Mouse (Mus musculus): ENCODE measurements around the gene Slc25a21. TPM values are rescaled to one million over a fixed set of nuclear protein-coding genes. Genes with fewer than 3 reads are reported as not detected.

Gene Slc25a21
- total RNA-seq, 1 experiment from 2014 or later: not detected

DNA sequence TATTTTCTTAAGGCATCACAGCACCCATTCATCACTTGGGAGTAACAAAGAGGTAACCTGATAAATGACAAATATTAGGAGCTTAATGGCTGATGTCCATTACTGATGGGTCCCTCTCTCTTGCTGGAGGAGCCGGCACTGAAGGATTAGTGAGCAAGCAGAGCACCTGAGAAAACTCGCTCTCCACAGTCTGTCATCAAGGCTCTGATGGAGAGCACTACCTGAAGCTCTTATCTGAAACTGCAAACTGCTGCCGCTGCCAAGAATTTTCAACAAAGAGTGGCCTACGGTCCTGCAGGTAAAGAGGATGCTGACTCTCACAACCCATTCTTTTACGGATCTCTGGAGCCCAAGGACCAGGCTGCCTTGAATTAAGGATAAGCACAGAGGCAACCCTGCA, 372.6 kb downstream of the Slc25a21 start:
- ATAC-seq (ENCODE audit: extremely low read depth, insufficient number of reproducible peaks, low FRiP score, poor library complexity, severe bottlenecking): no peak

DNA sequence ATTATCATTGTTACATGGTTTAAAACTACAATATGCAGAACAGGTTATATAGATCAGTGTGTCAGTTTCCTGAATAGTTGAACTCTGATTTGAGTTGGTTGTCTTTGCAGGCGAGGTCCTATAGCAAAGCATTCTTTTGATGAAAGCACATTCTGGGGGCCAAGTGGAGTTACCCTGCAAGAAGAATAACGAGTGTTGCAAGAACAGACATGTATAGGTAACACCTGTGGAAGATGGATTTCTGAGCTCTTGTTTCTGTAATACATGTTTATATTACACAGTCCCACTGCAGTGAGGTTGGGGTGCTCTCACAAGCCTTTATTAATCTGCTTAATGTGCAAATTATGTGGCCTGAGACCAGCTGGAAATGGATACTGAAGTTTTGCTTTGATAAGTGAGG, 375.1 kb downstream of the Slc25a21 start:
- ATAC-seq (ENCODE audit: extremely low read depth, insufficient number of reproducible peaks, low FRiP score, poor library complexity, severe bottlenecking): no peak

DNA sequence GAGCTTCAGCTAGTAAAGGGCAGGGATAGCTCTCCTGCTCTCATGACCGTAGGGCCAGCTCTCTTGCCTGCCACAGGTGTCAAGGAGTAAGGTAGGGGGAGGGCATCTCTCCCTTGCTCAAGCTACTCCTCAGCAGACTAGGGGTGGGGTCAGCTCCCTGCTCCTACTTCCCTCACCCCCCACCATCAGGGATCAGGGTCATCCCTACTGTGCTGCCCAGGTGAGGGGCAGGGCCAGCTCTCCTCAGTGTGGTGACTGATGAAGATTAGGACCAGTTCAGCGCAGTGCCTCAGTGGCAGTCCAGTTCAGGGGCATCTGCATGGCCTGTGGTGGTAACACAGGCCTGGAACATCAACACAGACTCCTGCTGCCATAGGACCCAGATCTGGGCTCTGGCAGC, 376.7 kb downstream of the Slc25a21 start:
- ATAC-seq (ENCODE audit: extremely low read depth, insufficient number of reproducible peaks, low FRiP score, poor library complexity, severe bottlenecking): no peak

DNA sequence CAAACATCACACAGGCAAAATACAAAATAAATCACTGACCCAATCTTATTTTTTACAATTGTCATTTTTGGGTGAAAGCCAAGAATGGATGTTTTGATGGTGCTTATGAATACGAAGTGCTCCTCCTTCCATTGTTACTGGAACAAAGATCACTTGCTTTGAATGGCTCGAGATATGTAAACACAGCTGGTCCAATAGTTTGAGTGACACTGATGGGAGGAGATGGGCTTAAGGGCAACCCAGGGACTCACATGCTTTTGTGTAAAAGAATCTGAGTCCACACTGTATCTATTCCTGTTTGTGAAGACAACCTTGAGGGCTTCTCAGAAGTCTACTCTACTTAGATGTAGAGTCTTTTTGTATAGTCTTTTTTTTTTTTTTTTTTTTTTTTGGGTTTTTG, 389.8 kb downstream of the Slc25a21 start:
- no peak for ATAC-seq (ENCODE audit: extremely low read depth, insufficient number of reproducible peaks, low FRiP score, poor library complexity, severe bottlenecking)

DNA sequence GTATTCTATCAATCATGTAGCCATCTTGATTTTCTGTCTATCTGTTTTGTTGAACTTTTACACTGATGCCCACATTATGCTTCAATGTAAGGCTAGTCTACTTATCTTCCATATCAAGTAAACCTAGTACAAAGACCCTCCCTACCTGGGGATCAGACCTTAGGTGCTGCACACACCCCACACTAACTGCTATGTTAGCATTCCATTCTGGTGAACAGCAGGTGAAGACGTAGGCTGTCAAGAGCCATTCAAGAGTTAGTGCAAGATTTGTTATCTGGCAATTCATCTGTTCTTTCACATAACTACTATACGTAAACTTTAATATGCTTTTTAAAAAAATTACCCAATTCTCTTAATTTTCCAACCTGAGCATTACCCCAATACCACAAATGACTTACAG, 390.2 kb downstream of the Slc25a21 start:
- ATAC-seq (ENCODE audit: extremely low read depth, insufficient number of reproducible peaks, low FRiP score, poor library complexity, severe bottlenecking): no peak

DNA sequence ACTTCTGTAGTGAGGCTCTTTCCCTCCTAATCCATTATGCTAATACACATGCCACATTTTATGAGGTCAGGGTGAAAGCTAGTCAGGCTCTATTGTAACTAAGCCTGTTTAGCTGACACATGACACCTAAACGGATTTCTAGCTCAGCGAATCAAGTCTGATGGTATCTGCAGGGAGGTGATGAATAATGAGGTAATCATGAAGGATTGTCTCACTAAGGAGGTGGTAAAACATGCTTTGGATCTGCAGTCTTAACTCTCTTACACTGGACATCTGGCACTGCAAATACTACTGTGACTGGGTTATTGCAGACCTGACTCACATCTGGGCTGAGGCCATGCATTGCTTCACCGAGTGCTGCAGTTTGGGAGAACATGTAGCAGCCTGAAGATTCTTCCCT, 392.8 kb downstream of the Slc25a21 start:
- ATAC-seq (ENCODE audit: extremely low read depth, insufficient number of reproducible peaks, low FRiP score, poor library complexity, severe bottlenecking): no peak

DNA sequence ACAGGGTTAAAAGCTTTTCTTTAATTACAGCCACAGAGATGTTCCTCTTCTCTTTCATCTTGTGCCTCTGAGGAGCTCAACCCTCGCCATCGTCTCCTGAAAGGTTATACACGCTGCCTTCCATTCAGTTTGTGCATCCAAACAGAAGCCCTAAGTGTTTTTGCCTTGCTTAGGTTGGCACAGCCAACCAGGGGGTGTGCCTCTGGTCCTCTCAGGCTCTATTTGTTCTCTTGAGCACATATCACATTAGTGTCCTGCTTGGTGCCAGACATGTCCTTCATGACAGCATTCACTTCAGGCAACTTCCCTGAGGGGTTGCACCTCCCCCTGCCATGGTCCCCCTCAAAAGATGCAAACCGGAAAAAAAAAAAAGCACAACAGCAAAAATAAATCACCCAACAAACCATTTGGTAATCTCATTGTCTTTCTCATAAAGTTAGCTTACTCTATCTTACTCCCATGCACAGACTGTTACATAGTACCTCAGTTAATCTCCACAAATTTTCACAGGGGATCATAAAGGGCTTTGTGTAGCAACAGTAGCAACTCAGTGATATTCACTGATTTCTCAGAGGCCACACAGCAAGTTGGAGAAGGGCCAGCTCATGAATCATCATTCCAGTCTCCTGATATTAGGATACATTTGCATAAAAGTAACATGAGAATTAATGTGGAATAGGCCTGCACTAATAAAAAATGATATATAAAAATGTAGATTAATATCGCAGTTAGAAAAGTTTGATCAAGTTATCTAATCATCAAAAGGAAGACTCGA, 398.4 kb downstream of the Slc25a21 start:
- ATAC-seq (ENCODE audit: extremely low read depth, insufficient number of reproducible peaks, low FRiP score, poor library complexity, severe bottlenecking): no peak

DNA sequence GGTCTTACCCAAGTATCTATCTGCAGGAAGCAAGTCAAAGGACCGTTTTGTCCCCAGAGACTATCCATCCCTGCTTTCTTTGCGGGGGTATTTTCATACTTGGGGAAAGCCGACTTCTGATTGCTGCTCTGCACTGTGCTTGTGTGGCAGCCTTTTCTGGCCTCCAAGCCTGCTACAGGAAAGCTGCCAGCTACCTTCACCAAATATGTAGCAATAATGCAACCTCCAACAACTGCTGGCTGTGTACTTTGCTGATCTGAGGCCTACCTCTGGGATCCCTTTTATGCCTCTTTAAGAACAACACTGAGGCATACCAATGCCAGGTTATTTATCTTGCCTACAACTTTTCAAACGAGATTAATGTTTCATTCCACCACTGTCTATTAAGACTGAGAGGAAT, 408.0 kb downstream of the Slc25a21 start:
- ATAC-seq (ENCODE audit: extremely low read depth, insufficient number of reproducible peaks, low FRiP score, poor library complexity, severe bottlenecking): no peak

DNA sequence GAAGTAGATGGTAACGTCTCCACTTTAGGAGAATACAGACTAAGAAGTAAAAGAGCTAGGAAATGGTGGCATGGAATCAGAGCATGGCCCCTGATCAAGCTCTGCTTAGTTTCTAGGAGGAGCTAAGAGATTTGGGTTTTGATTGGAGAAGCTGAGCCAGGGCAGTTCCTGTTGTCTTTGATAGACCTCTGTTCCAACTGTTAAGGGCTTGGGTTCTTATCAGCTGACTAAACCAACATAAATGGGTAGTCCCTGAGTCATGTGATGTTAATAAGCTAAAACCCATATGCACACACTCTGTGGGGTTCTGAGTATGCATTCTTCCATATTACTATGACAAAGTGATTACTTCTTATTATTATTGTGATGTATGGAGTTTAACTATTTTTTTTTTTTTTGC, 412.0 kb downstream of the Slc25a21 start:
- ATAC-seq (ENCODE audit: extremely low read depth, insufficient number of reproducible peaks, low FRiP score, poor library complexity, severe bottlenecking): no peak

DNA sequence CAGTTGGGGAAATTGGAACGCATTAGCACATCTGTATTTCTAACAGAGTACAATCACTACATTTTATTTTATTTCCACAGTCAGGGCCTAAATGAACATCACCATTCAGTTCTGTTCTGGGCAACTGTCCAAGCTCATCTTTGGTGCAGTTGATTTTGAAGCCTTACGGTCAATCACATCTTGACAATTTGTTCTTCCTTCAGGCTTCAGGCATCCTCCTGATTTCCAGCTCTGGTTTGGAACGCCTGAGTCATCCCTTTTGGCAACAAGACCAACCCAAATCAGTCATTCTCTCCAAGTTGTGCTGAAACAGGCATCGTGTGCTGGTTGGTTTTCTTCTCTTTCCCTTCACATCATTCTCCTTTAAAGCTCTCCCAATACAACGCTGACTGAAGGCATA, 416.1 kb downstream of the Slc25a21 start:
- ATAC-seq (ENCODE audit: extremely low read depth, insufficient number of reproducible peaks, low FRiP score, poor library complexity, severe bottlenecking): no peak

DNA sequence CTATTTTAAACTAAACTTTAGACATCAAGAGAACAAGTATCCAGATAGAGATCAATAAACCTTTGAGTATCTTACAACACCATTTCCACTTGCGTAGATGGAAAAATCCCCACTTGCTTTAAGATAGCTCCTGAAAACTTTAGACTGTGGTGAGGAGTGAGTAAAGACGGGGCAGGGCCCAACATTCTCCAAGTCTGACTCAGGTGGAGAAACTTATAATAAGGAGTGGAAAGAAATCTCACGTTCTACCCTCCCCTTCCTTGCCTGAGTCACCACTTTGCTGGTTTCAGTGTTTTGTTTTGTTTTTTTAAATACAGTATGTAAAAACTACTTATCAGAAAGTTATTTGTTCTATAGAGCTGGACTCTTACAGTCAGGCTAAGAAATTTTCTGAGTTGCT, 417.7 kb downstream of the Slc25a21 start:
- ATAC-seq (ENCODE audit: extremely low read depth, insufficient number of reproducible peaks, low FRiP score, poor library complexity, severe bottlenecking): no peak

DNA sequence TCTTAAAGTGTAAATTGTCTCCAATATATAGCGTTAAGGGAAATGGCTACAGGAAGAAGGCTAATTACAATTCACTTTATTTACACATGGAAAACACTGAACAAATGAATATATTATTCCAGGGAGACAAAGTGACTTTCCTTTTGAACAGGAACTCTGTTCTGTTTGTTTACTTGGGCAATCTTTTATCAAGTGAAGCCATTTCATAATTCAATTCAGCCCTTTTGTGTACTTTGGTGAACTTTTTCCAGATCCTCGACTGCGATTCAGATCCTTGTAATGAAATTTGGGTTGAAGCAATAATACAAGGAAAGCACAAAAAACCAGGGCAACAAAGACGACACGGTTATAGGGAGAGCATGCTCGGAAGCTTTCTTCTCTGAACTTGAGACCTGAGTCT, 423.3 kb downstream of the Slc25a21 start:
- no peak for ATAC-seq (ENCODE audit: extremely low read depth, insufficient number of reproducible peaks, low FRiP score, poor library complexity, severe bottlenecking)

DNA sequence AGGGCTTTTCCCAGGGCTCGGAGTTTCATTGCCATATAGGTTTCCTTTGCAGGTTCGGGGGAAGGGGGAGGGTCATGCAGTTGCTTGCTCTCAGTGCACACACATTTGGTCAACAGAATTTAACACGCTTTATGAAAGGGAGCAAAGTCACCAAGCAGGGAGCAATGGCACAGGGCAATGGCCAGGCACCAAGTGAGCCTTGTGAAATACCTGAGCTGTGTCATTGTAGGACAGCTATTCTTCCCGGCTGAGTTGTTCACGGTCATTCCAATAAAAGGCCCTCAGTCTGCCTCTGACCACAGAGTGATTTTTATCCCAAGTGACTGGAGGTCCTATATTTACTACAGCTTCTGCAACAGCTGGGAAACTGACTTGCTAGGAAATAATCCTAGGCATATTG, 427.9 kb downstream of the Slc25a21 start:
- no peak for ATAC-seq (ENCODE audit: extremely low read depth, insufficient number of reproducible peaks, low FRiP score, poor library complexity, severe bottlenecking)

DNA sequence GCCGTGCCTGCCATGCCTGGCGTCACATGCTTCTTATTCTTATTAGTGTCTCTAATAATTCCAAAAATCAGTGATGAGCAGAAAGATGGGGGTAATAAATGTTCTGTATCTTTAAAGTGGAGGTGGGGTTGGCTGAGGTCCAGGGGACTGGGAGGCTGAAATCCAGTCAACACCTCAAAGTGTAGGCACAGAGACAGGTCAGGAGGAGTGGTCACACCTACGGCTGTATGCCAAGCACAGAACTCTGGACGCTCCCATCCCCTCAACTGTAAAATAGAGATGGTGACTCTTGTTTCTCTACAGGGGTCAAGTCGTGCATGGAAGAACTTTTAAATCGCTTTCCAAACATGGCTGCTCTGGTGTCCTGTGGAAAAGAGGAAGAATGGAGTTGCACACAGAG, 429.8 kb downstream of the Slc25a21 start:
- no peak for ATAC-seq (ENCODE audit: extremely low read depth, insufficient number of reproducible peaks, low FRiP score, poor library complexity, severe bottlenecking)

DNA sequence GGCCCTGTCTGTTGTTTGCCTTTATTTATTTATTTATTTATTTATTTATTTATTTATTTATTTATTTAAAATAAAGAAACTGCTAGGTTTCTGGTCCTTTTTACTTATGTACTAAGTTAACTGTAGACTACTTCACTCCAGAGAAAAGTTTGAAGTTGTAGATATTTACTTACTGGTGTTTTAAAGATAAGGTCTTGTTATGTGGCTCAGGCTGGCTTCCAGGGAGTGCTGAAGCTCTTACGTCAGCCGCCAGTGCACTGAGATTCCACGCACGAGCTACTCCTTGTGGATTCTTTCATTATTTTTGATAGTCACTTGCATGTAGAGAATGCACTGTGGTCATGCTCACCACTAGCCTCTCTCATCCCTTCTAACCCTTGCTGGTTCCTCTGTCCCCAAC, 460.2 kb downstream of the Slc25a21 start:
- no peak for ATAC-seq (ENCODE audit: extremely low read depth, insufficient number of reproducible peaks, low FRiP score, poor library complexity, severe bottlenecking)

DNA sequence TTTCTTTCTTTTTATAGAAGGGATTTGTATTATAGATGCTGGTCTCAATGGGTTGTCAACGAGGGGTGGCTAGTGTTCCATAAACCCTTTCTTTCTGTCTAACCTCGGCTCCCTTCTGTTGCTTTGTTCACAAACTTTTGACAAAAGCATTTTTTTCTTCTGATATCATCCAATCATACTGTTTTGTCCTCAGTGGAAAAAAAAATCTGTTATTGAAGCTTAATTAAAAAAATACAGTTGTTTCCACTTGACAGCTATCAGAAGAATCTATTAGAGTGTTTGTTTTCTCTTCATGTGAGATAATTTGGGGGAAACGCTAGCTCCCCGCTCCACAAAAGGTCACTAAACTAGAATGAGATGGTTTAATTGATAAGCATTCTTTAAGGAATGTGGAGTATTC, 469.6 kb downstream of the Slc25a21 start:
- no peak for ATAC-seq (ENCODE audit: extremely low read depth, insufficient number of reproducible peaks, low FRiP score, poor library complexity, severe bottlenecking)

DNA sequence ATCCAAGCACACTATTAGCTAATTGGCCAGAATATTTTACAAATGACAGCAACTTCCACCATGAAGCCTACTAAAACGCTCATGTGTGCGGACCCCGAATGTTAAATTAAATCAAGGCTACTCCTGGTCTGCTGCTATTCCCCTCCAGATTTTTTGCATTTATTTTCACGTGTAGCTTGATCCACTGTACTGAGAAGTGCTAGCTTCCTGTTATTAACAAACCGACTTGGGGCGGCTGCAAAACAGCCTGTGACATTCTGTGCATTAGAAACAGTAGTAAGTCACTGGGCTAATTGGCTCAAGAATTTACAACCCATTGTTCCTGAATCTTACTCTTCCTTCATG, 478.6 kb downstream of the Slc25a21 start:
- ATAC-seq (ENCODE audit: extremely low read depth, insufficient number of reproducible peaks, low FRiP score, poor library complexity, severe bottlenecking): no peak

DNA sequence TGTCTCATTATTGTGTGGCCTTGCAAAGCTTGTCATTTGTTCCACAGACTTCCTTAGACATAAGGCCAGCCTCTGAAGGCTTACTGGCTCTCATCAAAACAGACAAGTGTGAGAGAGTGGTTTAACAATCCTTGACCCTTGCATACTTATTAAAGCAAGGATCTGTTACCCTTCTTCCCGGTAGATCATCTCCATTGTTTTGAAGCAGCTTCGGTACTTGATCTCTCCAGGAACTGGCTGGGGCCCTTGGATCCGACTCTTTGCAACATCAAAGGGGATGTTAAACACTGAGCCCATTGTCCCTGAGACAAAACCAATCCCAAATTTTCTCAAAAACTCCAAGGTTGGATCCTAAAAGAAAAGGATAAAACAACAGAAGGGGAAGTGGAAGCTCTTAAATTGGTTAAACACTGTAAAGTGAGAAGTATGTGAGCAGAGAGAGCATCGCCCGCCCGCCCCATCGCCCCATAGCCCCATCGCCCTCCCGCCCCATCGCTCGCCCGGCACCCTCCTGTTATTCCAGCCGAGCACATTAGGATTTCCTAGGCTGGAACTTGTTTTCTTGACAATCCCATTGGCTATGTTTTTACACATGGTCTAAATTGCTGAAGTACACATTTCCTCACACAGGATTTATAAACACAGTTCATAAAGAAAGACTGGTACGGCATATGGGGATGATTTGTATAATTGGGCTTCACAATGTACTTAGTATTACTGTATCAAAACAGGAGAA, 479.1 kb downstream of the Slc25a21 start:
- ATAC-seq (ENCODE audit: extremely low read depth, insufficient number of reproducible peaks, low FRiP score, poor library complexity, severe bottlenecking): no peak

DNA sequence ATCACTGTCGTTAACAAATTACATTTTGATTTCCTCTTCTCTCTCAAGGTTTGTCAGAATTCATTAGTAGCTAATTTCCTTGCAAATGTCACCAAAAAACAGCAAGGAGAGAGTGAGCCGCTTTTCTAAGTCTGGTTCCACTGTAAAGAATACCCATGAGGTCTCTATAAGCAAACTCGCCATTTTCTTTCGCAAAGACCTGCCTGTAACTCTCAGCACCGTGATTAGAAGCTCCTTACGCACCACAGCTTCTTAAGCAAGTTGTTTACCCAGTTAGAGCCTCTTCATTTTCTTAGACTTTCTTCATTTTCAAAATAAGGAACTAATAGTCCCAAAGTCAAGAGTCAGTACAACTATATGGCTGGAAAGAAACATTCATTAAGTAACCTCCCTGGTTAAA, 496.3 kb downstream of the Slc25a21 start:
- no peak for ATAC-seq (ENCODE audit: extremely low read depth, insufficient number of reproducible peaks, low FRiP score, poor library complexity, severe bottlenecking)

DNA sequence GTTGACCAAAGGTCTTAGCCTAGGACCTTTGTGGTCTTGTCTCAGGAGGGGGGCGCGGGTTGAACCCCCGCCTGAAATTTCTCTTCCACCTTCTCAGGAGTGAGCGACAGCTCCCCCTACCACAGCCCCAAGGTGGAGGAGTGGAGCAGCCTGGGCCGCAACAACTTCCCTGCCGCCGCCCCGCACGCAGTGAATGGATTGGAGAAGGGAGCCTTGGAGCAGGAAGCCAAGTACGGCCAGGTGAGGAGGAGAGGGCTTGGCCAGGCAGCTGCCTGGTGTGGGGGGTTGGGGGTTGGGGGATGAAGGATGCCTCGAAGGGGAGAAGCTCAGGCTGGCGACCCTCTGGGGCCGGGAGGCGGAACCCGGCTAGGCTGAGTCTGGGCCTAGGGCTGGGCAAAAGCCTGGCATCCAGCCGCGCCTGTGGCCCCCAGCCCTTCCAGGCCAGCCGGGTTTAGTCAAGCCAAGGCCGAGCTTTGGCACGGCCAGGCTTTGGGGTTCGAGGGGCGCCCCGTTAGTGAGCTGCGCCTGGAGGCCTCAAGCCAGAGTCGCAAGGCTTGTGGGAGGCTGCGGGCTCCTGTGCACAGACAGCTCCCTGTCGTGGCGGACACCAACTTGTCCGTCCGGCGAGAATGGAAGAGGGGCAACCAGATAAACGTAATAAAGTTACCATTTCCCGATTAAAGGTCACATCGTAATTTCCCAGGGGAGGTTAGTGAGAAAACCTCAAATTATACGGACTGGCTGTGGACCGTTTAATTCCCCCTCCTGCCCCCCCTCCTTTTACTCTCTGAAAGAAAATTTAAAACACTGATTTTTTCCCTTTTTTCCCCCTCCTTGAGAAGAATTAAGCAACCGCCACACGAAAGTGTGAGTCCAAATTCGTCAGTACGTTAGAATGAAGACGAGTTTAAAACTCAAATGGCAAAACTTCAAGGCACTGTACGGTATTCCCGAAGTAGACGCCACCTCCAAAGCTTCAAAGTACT, 497.1 kb downstream of the Slc25a21 start:
- no peak for ATAC-seq (ENCODE audit: extremely low read depth, insufficient number of reproducible peaks, low FRiP score, poor library complexity, severe bottlenecking)

All from neutrophil, adult 5-6 weeks (primary cell).